Mouse (Mus musculus) large intestine, adult 2 months (tissue): ENCODE results near the gene Mup5. TPM values are rescaled to one million over a fixed set of nuclear protein-coding genes. Genes with fewer than 3 reads are reported as not detected.
"Not testable (repeated sequence)": the region's sequence is repeated elsewhere in the genome, so short reads cannot be mapped to it uniquely, and the experiment has no call there.

ENCODE experiments used
- DNase-seq: peaks from one replicate; pipeline ENCODE4 v3.0.0-alpha.2; 2012; ENCODE audit warnings: low read depth, low spot score
- WGBS: fragments of 180-500 bp; shearing (Covaris S2); methylation state at CpG from one replicate; pipeline ENCODE4 v1.1.7; 2018; 5-methylcytosine and 5-hydroxymethylcytosine counted together
- polyA plus RNA-seq: library from polyadenylated mRNA; depleted of rRNA; stranded (reverse); fragments of >200 nt; gene quantifications from 2 replicates; pipeline ENCODE4 v1.2.3, GENCODE M21; 2012; rRNA removed

The Mup5 gene
- polyA plus RNA-seq = not detected in 2 replicates

- 73% methylated on average over 4 of the region's 4 CpGs for WGBS
- DNase-seq = no peak
Measured at GRCm38 (mm10) chr4:61834952-61835708, at the start of gene Mup5. Mup5 (minus strand) TSS chr4:61835233.

DNA sequence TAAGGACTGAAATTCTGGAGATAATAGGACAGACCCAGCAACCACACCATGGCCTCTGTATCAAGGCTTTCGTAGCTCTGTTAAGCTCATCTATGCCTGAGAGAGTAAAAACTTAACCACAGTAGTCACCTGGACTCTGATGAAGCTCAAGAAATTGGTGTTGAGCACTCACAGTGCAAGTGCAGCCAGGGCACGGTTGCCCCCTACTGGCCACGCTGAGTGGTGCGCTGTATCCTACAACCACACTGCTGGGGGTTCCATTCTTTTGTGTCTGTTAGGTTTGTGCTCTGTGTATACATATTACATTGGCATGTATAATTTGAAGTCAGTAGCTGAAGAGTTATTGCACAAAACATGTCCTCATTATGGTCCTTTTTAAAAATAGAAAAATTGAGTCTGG lies 23.1 kb upstream of the Mup5 start:
- DNase-seq = no peak
- WGBS = 39% methylated on average over 4 of the region's 4 CpGs

DNA sequence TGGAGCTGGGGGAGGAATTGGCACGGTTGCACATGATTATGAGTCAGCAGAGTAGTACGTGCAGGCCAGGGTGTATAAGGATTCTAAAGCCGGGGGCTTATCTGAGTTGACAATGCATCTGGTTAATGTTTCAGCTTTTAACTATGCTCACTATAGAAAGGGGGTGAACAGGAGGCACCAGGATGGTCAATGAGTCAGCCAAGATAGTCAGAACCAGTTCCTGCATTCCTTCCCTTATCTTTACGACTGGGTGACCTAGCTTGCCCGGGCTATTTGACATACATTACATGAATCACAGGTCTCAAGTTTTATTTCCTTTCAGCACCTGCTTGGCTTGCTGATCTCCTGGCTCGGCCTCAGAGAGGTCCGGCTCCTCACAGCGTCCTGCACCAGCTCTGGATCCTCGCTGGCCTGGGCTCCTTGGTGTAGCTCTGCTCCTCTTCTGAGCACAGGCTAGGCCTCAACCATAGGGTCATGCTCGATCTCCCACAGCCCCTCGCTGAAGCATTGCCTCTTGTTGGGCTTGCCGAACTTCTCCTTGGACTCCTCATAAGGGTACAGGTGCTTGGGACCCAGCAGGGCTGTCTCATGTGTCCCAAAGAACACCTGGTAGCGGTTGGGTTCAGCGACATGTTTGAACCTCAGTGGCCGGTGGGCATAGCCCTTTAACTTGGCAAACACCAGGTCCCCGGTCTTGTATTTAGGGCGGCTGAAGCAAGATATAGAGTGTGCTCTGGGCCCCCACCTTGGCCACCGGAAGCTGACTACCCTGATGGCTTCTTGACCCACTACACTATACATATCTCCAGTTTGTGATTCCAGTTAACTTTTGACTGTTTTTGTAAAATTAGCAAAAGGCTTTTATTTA lies 21.0 kb upstream of the Mup5 start:
- DNase-seq = peak; percentile 76

DNA sequence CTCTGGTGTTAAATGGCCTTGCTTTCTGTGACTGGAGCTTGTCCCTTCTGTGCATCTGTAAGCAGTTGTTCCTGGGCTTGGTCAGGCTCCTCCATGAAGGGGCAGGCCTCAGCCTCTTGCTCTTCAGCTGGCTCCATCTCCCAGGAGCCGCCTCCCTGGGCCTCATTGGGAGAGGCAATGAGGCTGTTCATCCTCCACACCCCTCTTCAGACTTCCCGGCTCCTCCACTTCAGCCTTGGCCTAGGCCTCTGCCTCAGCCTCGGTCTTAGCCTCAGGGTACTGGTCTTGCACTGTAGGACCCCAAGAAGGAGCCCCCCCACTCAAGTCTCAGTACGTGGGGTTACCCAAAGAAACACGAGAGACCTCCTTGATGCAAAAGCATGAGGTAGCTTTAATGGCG lies 20.3 kb upstream of the Mup5 start:
- WGBS = 40% methylated on average over 6 of the region's 6 CpGs
- peak; percentile 39 for DNase-seq

More for the DNA sequence above, 21.0 kb upstream of the Mup5 start:
- WGBS = 47% methylated on average over 18 of the region's 18 CpGs

- DNase-seq = no peak
- WGBS = 82% methylated on average over 5 of the region's 5 CpGs
Measured at GRCm38 (mm10) chr4:61844758-61845455, 9.9 kb upstream of the Mup5 start.

GRCm38 (mm10) chr4:61829211-61829610 lies 5.8 kb downstream of the Mup5 start:
- no peak for DNase-seq
- whole genome bisulfite sequencing = 62% methylated on average over 4 of the region's 4 CpGs

DNA sequence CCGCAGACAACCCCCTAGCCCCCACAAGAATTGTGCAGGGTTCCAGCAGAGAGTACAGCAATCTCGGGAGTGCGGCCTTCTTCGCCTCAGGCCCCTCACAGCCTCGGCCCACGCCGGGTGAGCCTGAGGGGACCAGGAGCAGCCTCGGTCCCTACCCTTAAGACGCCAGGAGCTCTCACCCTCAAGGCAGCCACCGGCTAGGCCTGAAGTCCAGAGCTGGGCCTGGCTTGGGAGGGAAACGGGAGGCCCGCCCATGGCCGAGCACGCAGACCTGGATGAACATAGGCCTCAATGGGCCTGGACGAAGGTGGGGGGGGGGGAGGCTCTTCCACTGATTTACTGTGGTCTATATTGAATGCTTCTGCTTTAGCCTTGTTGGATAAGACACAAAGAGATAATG lies 11.8 kb downstream of the Mup5 start:
- no peak for DNase-seq
- WGBS = 94% methylated on average over 15 of the region's 15 CpGs

GRCm38 (mm10) chr4:61822541-61822940 lies 12.5 kb downstream of the Mup5 start:
- DNase-seq = not testable (repeated sequence)
- WGBS = 64% methylated on average over 9 of the region's 9 CpGs

- WGBS = 50% methylated on average over 2 of the region's 2 CpGs
- DNase-seq = no peak
Measured at GRCm38 (mm10) chr4:61815602-61816001, 19.4 kb downstream of the Mup5 start.

DNA sequence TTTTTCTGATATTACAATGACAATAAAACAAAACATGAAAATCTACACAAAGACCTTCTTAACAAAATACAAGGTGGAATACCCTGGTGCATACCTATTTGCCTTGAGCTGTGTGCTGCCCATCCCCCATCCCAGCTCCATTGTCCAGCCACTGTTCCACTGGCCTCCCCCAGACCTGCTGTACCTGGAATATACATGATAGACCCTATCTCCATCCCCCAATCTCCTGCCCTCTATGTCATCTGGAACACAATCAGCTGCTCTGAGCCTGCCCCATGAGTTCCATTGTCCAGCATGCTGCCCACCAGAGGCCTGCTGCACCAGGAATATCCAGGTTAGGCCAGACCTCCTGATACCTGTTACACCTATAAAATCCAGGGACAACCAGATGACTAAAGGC lies 21.6 kb downstream of the Mup5 start:
- no peak for DNase-seq

DNA sequence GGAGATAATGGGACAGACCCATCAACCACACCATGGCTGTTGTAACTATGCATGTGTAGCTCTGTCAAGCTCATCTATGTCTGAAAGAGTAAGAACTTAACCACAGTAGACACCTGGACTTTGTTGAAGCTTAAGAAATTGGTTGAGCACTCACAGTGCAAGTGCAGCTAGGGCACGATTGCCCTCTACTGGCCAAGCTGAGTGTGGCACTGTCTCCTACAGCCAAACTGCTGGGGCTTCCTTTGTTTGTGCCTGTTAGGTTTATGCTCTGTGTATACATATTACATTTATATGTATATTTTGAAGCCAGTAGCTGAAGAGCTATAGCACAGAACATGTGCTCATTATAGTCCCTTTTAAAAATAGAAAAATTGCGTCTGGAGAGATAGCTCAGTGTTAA lies 23.8 kb downstream of the Mup5 start:
- not testable (repeated sequence) for DNase-seq
- WGBS = 17% methylated on average over 2 of the region's 2 CpGs

DNA sequence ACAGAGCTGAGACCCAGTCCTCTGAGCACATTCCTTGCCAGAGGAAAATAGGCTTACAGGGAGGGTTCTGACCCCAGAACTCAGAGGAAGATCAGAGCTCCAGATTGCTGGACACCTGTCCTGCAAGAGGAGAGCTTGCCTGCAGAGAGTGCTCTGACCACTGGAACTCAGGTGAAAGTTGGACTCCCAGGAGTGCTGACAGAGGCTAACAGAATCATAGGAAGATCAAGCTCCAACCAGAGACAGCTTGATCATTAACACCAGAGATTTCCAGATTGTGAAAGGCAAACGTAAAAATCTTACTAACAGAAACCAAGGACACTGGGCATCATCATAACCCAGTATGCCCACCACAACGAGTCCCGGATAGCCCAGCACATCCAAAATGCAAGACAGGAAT lies 26.1 kb downstream of the Mup5 start:
- 69% methylated on average over 3 of the region's 3 CpGs for WGBS
- DNase-seq = not testable (repeated sequence)

DNA sequence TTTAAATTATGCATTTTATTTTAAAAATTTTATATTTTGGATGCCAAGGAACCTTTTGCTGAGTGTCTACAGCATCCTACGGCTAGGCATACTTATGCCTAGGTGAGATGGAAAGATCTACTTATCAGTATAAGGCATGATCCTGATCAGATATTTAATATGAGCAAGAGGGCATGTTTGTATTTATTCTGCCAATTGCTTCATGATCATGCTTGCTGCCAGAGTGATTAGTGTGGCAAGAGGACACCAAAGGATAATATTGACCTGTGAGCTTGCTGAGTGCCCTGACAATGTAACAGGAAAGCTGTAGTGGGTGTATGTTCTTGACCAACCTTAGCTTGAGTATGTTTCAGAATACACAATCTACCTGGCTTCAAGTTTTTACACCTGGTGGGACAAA lies 45.3 kb downstream of the Mup5 start:
- DNase-seq = not testable (repeated sequence)
- WGBS = 98% methylated on average over 1 of the region's 1 CpGs

GRCm38 (mm10) chr4:61784231-61784630 lies 50.8 kb downstream of the Mup5 start:
- 83% methylated on average over 1 of the region's 1 CpGs for WGBS
- not testable (repeated sequence) for DNase-seq

GRCm38 (mm10) chr4:61782169-61782568 lies 52.9 kb downstream of the Mup5 start, which contains the start of gene Mup19:
Mup19 (minus strand) TSS chr4:61782269.
- DNase-seq = not testable (repeated sequence)

More at GRCm38 (mm10) chr4:61782169-61782568, 52.9 kb downstream of the Mup5 start, which contains the start of gene Mup19:
- 85% methylated on average over 1 of the region's 5 CpGs for WGBS

Other genes with a start within 250 kb of the Mup5 start
- gene Mup17, start 239.4 kb downstream of the Mup5 start, polyA plus RNA-seq = not detected in 2 replicates
- gene Mup18, start 161.1 kb downstream of the Mup5 start, polyA plus RNA-seq = not detected in 2 replicates
- not detected in 2 replicates for gene Mup19, start 53.0 kb downstream of the Mup5 start, polyA plus RNA-seq
- not detected in 2 replicates for gene Mup20, start 218.9 kb upstream of the Mup5 start, polyA plus RNA-seq